Mouse (Mus musculus) stomach, embryonic 16.5 days (tissue): ENCODE data around the gene Nfatc2ip. TPM values are rescaled to one million over a fixed set of nuclear protein-coding genes. Genes with fewer than 3 reads are reported as not detected.
"Not testable (repeated sequence)": the region's sequence is repeated elsewhere in the genome, so short reads cannot be mapped to it uniquely, and the experiment has no call there.

Experiments used
- ATAC-seq: fragments of 200-750 bp; cut with Nextera tagmentation; 2 replicates; pipeline ENCODE4 v1.8.0; 2017; ENCODE audit warnings: moderate number of reproducible peaks, moderate TSS enrichment; ENCODE audit not compliant: insufficient read depth, low FRiP score
- H3K27ac ChIP-seq: fragments of 300-500 bp; sonication (generic); 2 replicates; pipeline ENCODE4 v1.5.1; 2014; ENCODE audit warnings: low read length
- H3K27me3 ChIP-seq: fragments of 300-500 bp; sonication (generic); 2 replicates; pipeline ENCODE4 v1.6.1; 2014; ENCODE audit warnings: low read length, control low read depth, mixed read lengths; ENCODE audit not compliant: control insufficient read depth, insufficient read depth
- H3K36me3 ChIP-seq: fragments of 300-500 bp; sonication (generic); 2 replicates; pipeline ENCODE4 v1.6.1; 2014; ENCODE audit warnings: low read length; ENCODE audit not compliant: control insufficient read depth, insufficient read depth
- H3K4me1 ChIP-seq: fragments of 300-500 bp; sonication (generic); 2 replicates; pipeline ENCODE4 v1.6.1; 2014; ENCODE audit warnings: low read length, control low read depth, mixed read lengths; ENCODE audit not compliant: control insufficient read depth, insufficient read depth
- H3K4me2 ChIP-seq: fragments of 300-500 bp; sonication (generic); 2 replicates; pipeline ENCODE4 v1.6.1; 2014; ENCODE audit warnings: low read depth, low read length, mixed read lengths
- H3K4me3 ChIP-seq: fragments of 300-500 bp; sonication (generic); replicated peaks from 2 replicates; pipeline ENCODE4 v1.5.1; 2014; ENCODE audit warnings: mild to moderate bottlenecking, low read length
- H3K9ac ChIP-seq: fragments of 300-500 bp; sonication (generic); 2 replicates; pipeline ENCODE4 v1.6.1; 2014; ENCODE audit warnings: low read length
- H3K9me3 ChIP-seq: fragments of 300-500 bp; sonication (generic); replicated peaks from 2 replicates; pipeline ENCODE4 v1.6.1; 2016; ENCODE audit warnings: low read length, control low read depth; ENCODE audit not compliant: control insufficient read depth
- WGBS: fragments of 180-500 bp; shearing (Covaris S2); extraction: QIAGEN DNeasy Blood & Tissue Kit; methylation state at CpG from one replicate; pipeline ENCODE4 v1.1.7; 2014; 5-methylcytosine and 5-hydroxymethylcytosine counted together
- polyA plus RNA-seq: library from polyadenylated mRNA; unstranded; fragments of >200 nt; fragmentation: Nextera tagmentation; extraction: Ambion mirVana; gene quantifications from 2 replicates; pipeline ENCODE4 v1.2.1, GENCODE M21; 2015

Nfatc2ip gene
- polyA plus RNA-seq, 1 experiment from 2014 or later = 1.4 TPM

DNA sequence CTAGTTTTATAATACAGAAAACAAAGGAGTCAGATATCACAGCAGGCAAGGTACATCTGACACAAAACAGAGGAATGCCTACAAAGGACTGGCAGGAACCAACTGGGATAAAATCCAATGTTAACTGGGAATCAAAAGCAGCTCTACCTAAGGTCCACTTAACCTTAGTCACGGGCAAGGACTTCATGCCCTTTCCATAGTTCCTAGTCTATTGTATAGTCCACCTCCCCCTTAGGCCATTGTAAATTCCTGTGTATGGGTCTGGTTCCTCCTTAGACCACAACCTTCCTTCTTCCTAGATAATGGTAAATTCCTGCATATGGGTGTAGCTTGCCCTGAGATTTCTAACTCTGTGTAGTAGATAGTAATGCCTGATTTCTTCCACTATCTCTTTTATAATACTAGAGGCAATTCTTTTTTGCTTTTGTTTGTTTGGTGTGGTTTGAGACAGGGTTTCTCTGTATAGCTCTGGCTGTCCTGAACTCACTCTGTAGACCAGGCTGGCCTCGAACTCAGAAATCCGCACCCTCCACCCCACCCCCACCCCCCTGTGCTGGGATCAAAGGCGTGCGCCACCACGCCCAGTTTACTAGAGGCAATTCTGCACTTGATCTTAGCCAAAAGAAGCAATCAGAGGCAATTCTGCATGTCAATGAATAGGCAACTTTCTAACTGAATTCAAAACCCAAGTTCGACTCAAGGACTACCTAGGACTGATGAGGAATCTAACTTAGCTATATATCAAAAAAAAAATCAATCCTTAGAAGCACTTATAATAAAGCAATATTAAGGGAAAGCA is 4.3 kb downstream of the Nfatc2ip start:
- not testable (repeated sequence) for H3K9me3 ChIP-seq, H3K9ac ChIP-seq, H3K4me1 ChIP-seq, H3K27ac ChIP-seq, H3K27me3 ChIP-seq, H3K36me3 ChIP-seq, ATAC-seq, H3K4me2 ChIP-seq, H3K4me3 ChIP-seq
- 92% methylated on average over 7 of the region's 7 CpGs for WGBS

GRCm38 (mm10) chr7:126388185-126388584 is 8.4 kb downstream of the Nfatc2ip start:
- no peaks in the 10 kb centered on the region for H3K27me3 ChIP-seq
- H3K27ac ChIP-seq = no peak overlapping the region
- WGBS = 96% methylated on average over 1 of the region's 1 CpGs
- no peak overlapping the region for H3K4me3 ChIP-seq
- no peaks in the 10 kb centered on the region for H3K4me1 ChIP-seq
- H3K9ac ChIP-seq = no peak overlapping the region
- no peak for ATAC-seq
- H3K9me3 ChIP-seq = no peaks in the 10 kb centered on the region
- no peak overlapping the region for H3K4me2 ChIP-seq
- H3K36me3 ChIP-seq = no peaks in the 10 kb centered on the region

GRCm38 (mm10) chr7:126383565-126383964 is 13.0 kb downstream of the Nfatc2ip start:
- H3K9me3 ChIP-seq = no peaks in the 10 kb centered on the region
- no peaks in the 10 kb centered on the region for H3K36me3 ChIP-seq
- no peaks in the 10 kb centered on the region for H3K4me1 ChIP-seq
- H3K9ac ChIP-seq = no peak overlapping the region
- H3K27me3 ChIP-seq = no peaks in the 10 kb centered on the region
- WGBS = 79% methylated on average over 5 of the region's 5 CpGs
- no peak overlapping the region for H3K27ac ChIP-seq
- H3K4me2 ChIP-seq = no peak overlapping the region
- H3K4me3 ChIP-seq = no peak overlapping the region
- ATAC-seq = no peak

GRCm38 (mm10) chr7:126377278-126378158 is 19.0 kb downstream of the Nfatc2ip start, which contains the start of gene Spns1:
Spns1 (minus strand) TSS chr7:126377450.
- peak within 1 kb of the TSS; percentile 96 for H3K4me2 ChIP-seq
- H3K27me3 ChIP-seq = no peaks in the 10 kb centered on the region
- peak within 1 kb of the TSS; percentile 80 for H3K4me3 ChIP-seq
- ATAC-seq = peak; percentile 97
- H3K4me1 ChIP-seq = peaks cover 10% of the 10 kb centered on the region
- H3K27ac ChIP-seq = peak within 1 kb of the TSS; percentile 63
- H3K9ac ChIP-seq = peak within 1 kb of the TSS; percentile 81
- H3K36me3 ChIP-seq = no peaks in the 10 kb centered on the region
- H3K9me3 ChIP-seq = no peaks in the 10 kb centered on the region
- under 1% methylated on average over 33 of the region's 33 CpGs for WGBS

DNA sequence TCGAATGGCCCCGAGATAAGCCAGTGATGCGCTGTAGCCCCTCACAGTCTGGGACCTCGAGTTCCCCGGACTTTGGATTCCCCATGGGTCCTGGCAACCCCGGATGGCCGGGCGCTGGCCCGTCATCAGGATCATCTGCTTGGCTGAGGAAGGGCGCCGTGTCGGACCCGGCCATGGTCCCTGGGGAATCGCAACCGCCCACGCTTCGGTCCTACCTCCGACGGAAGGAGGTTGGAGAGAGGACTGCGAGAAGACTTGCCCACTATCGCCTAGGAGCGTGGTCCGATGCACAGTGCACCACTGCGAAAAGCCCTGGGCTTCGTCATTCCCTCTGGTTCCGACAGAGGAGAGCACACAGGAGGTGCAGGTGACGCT is 19.6 kb downstream of the Nfatc2ip start:
- 1% methylated on average over 27 of the region's 27 CpGs for WGBS
- H3K4me2 ChIP-seq = peak overlapping the region; percentile 96
- H3K9me3 ChIP-seq = no peaks in the 10 kb centered on the region
- no peaks in the 10 kb centered on the region for H3K36me3 ChIP-seq
- peak; percentile 52; the same call in 1 of the 2 replicates for ATAC-seq
- peaks cover 10% of the 10 kb centered on the region for H3K4me1 ChIP-seq
- no peaks in the 10 kb centered on the region for H3K27me3 ChIP-seq
- H3K9ac ChIP-seq = peak overlapping the region; percentile 81
- H3K4me3 ChIP-seq = peak overlapping the region; percentile 80
- H3K27ac ChIP-seq = no peak overlapping the region

- Histone ChIP-seq H3K4me2 (no peak overlapping the region), H3K4me3 (no peak overlapping the region), H3K9me3 (no peaks in the 10 kb centered on the region), H3K9ac (no peak overlapping the region), H3K4me1 (peaks cover 10% of the 10 kb centered on the region), H3K36me3 (no peaks in the 10 kb centered on the region), H3K27me3 (no peaks in the 10 kb centered on the region), H3K27ac (no peak overlapping the region)
- 69% methylated on average over 5 of the region's 5 CpGs for WGBS
- ATAC-seq = no peak
Measured at GRCm38 (mm10) chr7:126375012-126375411, 21.5 kb downstream of the Nfatc2ip start.

DNA sequence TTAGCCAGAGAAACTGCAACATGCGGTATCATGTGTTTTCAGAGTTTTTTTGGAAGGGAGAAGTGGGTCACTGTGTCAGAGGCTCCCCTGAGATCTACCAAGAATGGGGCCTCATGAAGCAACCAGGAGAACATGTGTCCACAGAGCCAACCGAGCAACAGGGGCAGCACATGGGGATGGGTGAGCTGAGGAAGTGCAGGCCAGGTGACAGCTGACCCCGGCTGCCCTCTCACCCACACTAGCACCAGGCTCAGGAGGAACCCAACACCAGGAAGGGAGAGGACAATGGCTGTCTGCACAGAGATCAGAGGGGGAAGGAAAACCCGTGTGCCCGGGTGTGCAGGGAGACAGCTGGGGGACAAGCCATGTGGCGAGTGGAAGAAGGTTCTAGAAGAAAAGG is 22.0 kb downstream of the Nfatc2ip start:
- Histone ChIP-seq H3K36me3 (no peaks in the 10 kb centered on the region), H3K27me3 (no peaks in the 10 kb centered on the region), H3K4me3 (no peak overlapping the region), H3K9ac (no peak overlapping the region), H3K9me3 (no peaks in the 10 kb centered on the region), H3K4me1 (peaks cover 10% of the 10 kb centered on the region), H3K4me2 (no peak overlapping the region), H3K27ac (no peak overlapping the region)
- 70% methylated on average over 6 of the region's 6 CpGs for WGBS
- ATAC-seq = no peak

GRCm38 (mm10) chr7:126373007-126373406 is 23.5 kb downstream of the Nfatc2ip start:
- H3K27me3 ChIP-seq = no peaks in the 10 kb centered on the region
- WGBS = 87% methylated on average over 9 of the region's 9 CpGs
- no peaks in the 10 kb centered on the region for H3K9me3 ChIP-seq
- no peak overlapping the region for H3K9ac ChIP-seq
- no peak overlapping the region for H3K4me3 ChIP-seq
- ATAC-seq = no peak
- peaks cover 9% of the 10 kb centered on the region for H3K4me1 ChIP-seq
- H3K27ac ChIP-seq = no peak overlapping the region
- no peaks in the 10 kb centered on the region for H3K36me3 ChIP-seq
- no peak overlapping the region for H3K4me2 ChIP-seq

DNA sequence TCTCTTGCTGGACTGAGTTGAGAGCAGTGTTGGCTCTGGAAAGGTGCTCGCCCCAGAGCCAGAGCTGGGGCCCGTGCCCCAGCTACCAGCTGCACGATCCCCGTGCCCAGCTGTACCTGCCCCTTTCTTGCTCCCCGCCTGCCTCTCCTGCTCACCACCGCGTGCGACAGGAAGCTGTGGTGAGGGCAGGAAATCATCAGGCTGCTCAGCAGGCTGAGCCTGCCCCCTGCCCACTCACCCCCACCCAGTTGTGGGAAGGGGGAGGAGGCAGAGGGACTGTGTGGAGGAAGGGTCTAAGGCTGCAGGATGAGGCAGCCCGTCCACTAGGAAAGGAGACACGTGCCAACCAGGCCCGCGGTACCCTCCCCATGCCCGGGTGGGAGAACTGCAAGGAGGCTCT is 27.1 kb downstream of the Nfatc2ip start, which contains the start of gene Lat:
TSS of gene Lat (minus strand) at position 178 of the 400 bp plus-strand sequence.
- H3K36me3 ChIP-seq = no peaks in the 10 kb centered on the region
- WGBS = 67% methylated on average over 13 of the region's 13 CpGs
- H3K4me2 ChIP-seq = no peak within 1 kb of the TSS

More for the DNA sequence above, 27.1 kb downstream of the Nfatc2ip start, which contains the start of gene Lat:
- no peak within 1 kb of the TSS for H3K4me3 ChIP-seq
- ATAC-seq = no peak
- no peak within 1 kb of the TSS for H3K27ac ChIP-seq
- H3K9me3 ChIP-seq = no peaks in the 10 kb centered on the region
- no peaks in the 10 kb centered on the region for H3K4me1 ChIP-seq
- H3K9ac ChIP-seq = no peak within 1 kb of the TSS
- no peaks in the 10 kb centered on the region for H3K27me3 ChIP-seq
